Mouse (Mus musculus) erythroid progenitor cell, adult 5-6 weeks (primary cell): ENCODE results near the gene Nod2. TPM values are rescaled to one million over a fixed set of nuclear protein-coding genes. Genes with fewer than 3 reads are reported as not detected.

Source experiments
- ATAC-seq: replicated peaks from 2 replicates; pipeline ENCODE4 v1.8.0; 2016; ENCODE audit warnings: moderate number of reproducible peaks, mild to moderate bottlenecking, moderate TSS enrichment, inconsistent platforms; ENCODE audit not compliant: poor library complexity, low FRiP score, severe bottlenecking
- total RNA-seq, 2 experiments: library from RNA; stranded (forward) in 1 of 2; stranded (reverse) in 1 of 2; fragments of 150-400 nt in 1 of 2; fragments of 186-747, 209-891 nt in 1 of 2; gene quantifications; 2 replicates each; pipeline versions ENCODE4 v1.2.3 to v1.2.4; 2015 to 2017; ENCODE audit warnings: low replicate concordance in 2 of 2

The Nod2 gene
- total RNA-seq, 2 experiments from 2014 or later = 0.53 TPM; not detected in 1

DNA sequence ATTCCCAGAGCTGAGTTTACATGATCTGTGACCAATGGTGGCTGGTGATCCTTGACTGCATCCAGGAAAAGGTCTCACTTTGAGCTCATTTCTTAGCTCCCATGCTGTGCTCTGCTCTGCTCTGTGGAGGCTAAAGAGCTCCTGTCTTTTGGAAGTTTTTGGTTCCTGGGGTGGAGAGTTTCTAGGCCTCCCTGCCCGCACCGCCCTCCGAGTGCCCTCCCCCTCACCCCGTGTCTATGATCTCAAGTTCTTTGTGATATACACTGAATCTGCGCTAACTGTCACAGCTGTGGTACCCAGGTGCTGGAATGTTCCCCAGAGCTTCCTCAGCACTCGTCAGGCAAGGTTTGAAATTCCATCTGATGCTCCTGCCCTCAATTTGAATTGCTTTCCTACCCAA, 23.7 kb downstream of the Nod2 start:
- ATAC-seq = no peak

DNA sequence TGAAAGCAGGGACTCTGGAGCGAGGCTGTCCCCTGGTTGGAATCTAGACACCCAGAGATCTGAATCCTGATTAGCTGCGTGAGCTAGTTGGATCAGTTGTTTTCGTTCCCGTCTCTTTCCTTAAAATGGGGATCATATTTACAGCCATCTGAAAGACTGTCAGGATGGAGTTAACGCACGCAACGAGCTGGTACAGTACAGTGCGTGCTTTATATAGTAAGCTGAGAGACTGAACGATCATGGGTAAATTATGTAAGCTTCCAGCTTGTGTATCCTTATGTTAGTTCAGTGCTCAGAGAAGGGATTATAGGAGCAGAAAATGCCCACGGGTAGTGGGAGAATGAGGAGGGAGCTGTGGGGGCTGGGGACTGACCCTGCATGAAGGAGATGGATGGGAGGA, 24.5 kb downstream of the Nod2 start:
- no peak for ATAC-seq

GRCm38 (mm10) chr8:88673859-88674258, 26.7 kb downstream of the Nod2 start:
- no peak for ATAC-seq

GRCm38 (mm10) chr8:88675372-88676165, 28.5 kb downstream of the Nod2 start:
- ATAC-seq = no peak

GRCm38 (mm10) chr8:88677071-88677470, 30.0 kb downstream of the Nod2 start:
- no peak for ATAC-seq

GRCm38 (mm10) chr8:88680566-88680965, 33.5 kb downstream of the Nod2 start:
- no peak for ATAC-seq

GRCm38 (mm10) chr8:88681046-88681445, 33.9 kb downstream of the Nod2 start:
- no peak for ATAC-seq

DNA sequence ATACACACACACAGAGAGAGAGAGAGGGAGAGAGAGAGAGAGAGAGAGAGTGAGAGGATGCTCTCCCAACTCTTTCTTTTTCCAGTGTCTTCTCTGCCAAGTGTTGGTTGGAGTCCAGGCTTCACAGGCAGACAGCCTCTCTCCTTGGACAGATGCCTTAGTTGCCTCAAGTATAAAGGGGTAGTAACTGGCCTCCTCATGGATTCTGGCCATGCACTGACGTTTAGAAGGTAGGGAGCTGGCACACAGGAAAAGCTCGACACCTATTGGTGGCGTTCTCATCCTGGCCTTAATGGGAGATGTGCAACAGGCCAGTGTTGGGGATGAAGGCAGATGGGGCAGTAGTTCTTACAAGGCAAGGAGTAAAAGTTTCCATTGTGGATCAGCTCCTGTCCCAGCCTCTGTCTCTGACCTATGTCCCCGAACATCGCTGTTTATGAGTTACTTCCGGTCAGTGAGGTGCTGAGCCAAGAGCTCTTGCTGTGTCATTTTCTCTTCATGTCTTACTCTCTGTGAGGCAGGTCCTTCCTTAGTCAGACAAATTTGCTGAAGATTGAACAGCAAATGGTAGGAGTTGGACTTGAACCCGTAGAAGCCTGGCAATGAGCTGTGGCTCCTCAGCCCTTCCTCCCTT, 36.7 kb downstream of the Nod2 start:
- no peak for ATAC-seq

- ATAC-seq = no peak
Observed at GRCm38 (mm10) chr8:88686226-88686905, 39.3 kb downstream of the Nod2 start.

- no peak for ATAC-seq
Observed at GRCm38 (mm10) chr8:88686906-88687235, 39.8 kb downstream of the Nod2 start.

DNA sequence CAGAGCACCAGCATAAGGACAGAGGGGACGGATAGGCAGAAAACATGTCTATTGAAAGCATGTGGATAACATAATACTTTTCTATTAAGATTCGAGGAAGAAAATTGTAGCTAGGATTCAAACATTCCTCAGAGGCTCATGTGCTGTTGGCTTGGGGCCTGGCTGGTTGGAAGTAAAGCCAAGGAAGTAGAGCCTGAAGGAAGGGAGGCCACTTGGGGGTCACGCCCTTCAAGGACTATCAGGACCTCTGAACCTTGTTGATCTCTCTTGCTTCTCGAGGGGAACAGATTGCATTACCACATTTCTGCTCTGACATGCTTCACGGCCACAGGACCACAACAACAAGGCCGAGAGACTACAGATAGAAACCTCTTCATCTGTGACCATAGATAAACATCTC, 42.0 kb downstream of the Nod2 start:
- no peak for ATAC-seq

- ATAC-seq = no peak
Observed at GRCm38 (mm10) chr8:88689891-88690290, 42.8 kb downstream of the Nod2 start.

GRCm38 (mm10) chr8:88691342-88691948, 44.3 kb downstream of the Nod2 start:
- ATAC-seq = no peak

DNA sequence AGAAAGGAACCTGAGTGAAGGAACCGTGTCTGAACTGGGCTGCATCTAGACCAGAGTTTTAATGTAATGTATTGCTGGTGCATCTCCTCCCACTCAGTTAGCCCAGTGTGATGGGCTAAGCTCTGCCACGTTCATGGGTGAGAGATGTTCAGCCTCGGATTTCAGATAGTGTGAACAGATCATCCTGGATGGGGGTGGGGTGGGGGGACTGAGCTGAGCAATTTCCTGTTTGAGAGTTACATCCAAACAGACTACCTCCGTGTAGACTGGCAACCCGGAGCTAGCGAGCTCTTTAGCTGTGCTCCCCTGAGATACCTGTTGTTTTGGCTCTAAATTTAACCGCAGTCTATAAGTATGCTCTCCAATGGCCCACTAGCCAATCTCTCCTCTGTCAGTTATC, 44.8 kb downstream of the Nod2 start:
- ATAC-seq = no peak

GRCm38 (mm10) chr8:88692866-88693265, 45.8 kb downstream of the Nod2 start:
- no peak for ATAC-seq

DNA sequence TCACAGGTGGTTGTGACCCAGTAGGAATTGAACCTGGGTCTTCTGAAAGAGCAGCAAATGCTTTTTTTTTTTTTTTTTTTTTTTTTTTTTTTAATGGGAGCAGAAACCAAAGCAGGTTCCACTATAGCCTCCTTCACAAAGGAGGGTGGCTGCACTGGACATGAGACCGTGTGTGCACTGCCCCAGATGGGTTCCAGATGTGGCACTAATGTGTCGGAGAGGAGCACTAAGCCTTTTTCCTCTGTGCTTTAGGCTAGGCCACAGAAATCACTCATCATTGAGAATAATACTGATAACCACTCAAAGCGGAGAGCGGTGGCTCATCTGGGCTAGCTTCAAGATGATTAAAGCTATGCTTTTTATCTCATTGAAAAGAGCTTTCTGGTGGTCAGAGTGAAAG, 46.3 kb downstream of the Nod2 start:
- ATAC-seq = no peak

DNA sequence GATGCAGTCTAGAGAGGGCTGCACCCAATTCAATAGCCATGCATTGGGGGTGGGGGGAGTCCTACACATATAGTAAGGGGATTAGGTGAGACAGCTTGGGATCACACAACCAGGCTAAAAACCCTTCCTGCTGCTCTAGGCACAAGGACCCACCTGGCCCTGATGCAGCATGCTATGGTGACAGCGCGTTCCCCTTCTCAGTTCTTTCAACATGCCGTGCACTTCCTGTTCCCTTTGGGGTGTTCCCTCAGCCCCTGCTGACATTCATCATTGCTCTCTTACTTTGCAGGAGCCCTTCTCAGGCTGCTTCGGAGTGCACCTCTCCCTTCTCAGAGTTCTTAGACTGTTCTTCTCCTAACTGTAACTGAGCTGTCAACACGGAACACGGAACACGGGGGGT, 47.2 kb downstream of the Nod2 start:
- no peak for ATAC-seq

GRCm38 (mm10) chr8:88696228-88696627, 49.1 kb downstream of the Nod2 start:
- ATAC-seq = peak; percentile 23

DNA sequence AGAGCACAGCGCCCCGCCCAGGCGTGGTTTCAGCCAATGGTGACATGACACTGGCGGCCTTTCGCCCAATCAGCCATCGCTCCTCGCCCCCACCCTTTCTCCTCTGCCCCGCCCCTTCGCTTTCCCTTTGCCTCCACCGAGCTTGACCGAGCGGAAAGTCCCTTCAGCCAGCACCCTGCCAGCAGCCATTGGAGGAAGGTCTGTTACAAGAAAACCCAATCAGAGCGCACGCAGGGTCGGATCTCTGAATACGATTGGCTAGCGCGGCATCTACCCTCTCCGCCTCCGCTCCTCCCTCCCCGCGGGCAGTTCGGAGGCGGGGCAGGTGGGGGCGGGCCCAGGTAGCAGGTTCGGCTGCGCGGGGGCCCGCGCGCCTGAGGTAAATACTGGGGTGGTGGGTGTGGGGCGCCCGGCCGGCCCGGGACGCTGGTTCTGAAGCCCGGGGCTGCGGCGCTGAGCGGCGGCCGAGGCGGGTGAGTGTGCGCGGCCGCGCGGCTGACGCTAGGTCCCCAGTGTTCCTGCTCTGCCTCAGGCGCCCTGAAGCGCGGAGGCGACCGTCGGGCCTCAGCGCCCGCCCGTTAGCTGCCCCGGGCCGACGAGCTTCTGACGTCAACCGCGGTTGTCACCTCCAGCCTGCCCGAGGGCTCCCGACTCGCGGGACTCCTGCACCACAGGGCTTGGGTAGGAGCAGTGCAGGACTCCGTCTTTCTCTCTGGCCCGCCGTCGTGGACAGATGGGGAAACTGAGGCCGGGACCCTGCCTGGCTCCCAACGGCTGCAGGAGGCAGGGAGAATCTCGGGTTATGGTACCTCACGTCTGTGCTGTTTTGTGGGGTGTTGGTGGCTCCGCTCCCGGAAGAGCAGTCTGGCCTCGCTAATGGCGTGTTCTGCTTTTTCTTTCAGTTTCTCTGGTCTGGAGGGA, 49.9 kb downstream of the Nod2 start, which contains the start of gene Cyld:
Gene Cyld (plus strand): TSS at position 308 of the 921 bp plus-strand sequence.
- peak; percentile 97 for ATAC-seq

GRCm38 (mm10) chr8:88697642-88698031, 50.5 kb downstream of the Nod2 start:
- ATAC-seq = no peak
